Mouse (Mus musculus) adrenal gland, adult (tissue): ENCODE measurements around the gene Tspan18.

Experiments
- DNase-seq, 2 experiments: peaks; one replicate each; pipeline ENCODE4 v3.0.0; 2022 to 2023; ENCODE audit warnings: low spot score in 1 of 2; ENCODE audit not compliant: inconsistent age in 2 of 2

Tspan18 gene

GRCm38 (mm10) chr2:93170156-93170844 is 164.0 kb downstream of the Tspan18 start:
- DNase-seq, result no peak

DNA sequence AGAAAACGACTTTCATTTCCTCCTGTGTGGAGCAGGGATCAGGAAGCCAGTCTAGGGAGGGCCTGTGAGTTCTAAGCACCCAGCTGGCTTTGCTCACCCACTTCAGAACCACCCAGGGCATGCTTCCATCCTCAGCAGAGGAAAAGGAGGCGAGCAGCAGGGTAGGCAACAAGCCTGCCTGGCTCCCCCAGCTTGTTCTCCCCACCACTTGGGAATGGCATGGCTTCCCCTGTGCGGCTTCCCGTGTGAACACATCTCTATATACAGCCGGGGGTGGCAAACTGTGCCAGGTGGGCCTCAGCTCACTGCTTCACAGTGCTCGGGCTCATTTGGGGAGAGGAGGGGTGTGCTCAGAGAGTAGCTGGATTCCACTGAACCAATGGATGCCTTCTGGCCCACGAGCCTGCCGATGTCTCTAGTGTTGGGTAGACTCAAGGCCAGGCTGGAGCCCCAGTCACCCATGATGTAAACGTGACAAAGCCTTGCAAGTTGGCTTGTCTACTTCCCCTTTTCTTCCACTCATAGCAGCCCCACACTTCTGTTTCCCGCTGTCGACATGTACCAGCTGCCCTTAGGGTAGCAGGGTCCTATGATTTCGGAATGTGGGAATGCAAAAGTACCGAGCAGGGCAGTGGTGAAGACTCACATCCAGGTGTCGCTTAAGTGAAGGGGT is 167.4 kb downstream of the Tspan18 start:
- DNase-seq, result no peak

DNA sequence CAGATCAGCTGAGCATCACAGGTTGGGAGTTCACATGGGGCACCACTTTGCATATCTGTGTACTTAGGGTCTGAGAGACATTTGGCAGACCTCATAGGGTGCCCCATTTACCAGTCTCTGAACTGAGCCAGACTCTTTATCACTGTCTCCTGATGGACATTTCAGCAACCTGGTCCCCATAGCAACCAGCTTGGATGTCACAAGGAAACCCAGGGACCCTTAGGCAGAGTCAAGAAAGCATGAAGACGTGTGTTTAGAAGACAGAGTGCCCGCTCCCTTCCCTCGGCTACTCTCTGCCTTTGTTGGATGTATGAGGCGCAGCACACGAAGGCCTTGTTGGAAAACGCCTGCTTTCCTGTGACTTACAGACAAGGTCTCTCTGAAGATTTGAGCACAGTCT is 168.0 kb downstream of the Tspan18 start:
- no peak for DNase-seq

DNA sequence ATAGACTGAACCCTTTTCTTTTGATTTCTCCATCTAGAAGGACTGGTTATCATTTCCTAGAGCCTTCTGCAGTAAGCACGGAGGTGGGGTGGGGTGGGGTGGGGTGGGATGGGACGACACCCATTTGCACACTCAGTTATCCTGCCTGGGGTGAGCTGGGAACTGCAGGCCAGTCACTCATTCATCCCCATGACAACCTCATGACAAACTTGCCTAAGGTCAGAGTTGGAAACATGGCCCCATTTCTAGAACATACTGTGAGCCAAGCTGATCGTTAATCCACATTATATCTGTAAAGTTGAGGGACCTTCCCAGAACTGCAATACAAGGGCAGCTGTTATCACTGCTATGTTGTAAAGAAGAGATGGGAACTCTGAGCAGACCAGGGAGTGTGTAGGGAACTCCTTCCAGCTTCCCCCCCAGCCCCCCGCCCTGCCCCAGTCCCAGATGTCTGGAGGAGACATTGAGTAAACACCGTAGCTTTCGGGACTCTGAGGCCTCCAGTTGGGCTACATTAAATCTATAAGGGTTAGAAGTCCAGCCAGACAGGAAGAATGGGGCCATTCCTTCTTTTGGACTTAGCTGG is 170.5 kb downstream of the Tspan18 start:
- DNase-seq, result no peak

DNA sequence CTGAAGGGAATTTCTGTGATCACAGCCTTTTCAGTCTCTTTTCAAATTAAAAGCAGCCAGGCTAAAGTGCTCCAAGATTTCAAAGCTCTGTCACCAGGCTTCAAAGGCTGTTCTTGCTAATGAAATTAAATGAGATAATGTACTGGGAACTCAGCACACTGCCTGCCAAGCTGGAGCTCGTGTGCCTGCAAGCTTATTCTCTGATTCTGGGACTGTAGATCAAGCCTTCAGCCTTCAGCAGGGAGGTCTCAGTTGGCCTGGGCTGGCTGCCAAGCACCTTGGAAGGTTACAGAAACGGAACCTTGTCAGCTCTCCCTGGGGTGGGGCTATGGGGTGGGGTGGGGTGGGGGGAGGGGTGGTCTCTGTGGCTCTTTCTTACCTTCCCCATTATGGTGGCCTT is 171.0 kb downstream of the Tspan18 start:
- DNase-seq, result peak; percentile 67 to 85

DNA sequence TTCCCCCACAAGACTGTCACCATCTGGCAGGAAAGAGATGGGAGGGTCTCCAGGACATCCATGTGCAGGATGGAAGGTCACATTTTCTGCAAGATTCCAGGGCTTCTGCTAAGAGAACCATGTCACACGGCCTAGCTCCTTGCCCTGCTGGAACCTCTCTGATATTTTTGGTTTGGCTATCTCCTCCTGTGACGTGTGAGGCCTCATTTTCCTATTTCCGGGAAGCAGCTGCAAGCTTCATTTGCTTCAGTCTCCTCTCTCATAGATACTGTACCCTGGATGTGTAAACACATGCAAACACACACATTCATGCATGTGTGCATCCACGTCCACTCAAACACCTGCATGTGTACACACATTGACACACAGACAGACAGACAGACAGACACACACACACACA is 171.5 kb downstream of the Tspan18 start:
- DNase-seq, result no peak

DNA sequence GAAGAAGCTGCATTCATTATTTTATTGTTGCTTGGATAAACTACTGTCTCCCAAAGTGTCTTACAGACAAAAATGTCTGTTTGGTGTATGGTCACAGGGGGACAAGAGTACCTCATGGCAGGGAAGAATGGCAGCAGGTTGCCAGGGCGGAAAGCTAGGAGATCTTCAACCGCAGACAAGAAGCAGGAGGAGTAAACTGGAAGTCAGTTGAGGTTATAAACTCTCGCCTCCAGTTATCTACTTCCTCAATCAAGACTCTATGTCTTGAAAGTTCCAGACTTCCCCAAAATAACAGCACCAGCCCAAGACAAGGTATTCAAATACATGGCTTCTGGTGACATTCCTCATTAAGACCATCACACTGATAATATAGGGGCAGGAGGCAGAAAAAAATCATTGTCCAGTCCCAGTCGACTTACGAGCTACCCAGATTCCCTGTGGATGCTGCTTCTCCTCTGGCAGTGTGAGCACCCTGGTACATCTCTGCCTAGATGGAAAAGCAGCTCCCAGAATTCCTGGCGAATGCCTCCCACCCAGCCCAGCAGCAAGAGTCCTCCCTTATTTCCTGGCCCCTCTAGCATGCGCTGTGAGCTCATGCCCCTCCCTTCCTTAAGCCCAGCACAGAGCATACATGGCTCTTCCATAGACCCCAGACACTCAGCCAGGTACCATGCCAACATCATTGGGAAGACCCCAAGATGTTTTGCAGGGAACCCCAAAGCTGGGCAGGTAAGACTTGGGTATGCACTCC is 172.2 kb downstream of the Tspan18 start:
- no peak for DNase-seq

DNA sequence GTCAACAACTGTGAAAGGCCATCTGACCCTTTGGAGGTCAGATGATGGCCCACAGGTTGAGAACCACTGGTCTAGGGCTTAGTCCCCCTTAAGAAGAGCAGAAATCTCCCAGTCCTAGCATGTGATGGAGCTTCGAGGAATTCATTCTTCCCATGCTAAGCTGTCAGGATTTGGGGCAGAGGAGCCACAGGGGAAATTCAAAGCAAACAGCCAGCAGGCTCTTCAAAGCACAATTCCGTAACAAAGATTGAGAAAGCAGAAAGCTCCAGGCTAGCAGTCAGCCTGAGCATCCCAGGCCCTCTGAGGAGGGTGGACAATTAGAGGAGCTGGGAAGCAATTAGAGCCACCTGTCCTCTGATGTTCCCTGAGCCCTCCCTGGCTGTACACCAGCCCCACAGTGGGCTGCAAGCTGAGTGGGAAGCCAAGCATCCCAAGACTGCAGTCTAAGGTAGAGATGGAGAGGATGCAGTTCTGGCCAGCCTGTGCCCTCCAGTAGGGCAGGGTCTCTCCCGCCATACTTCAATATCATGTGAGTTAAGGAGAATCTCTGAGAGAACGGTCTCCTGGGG is 173.8 kb downstream of the Tspan18 start:
- no peak for DNase-seq

- DNase-seq, result no peak
Observed at GRCm38 (mm10) chr2:93154486-93155032, 179.7 kb downstream of the Tspan18 start.

- no peak for DNase-seq
Observed at GRCm38 (mm10) chr2:93153833-93154232, 180.5 kb downstream of the Tspan18 start.

- DNase-seq, result peak in 1 of 2 experiments; percentile 67
Observed at GRCm38 (mm10) chr2:93152883-93153491, 181.3 kb downstream of the Tspan18 start.

DNA sequence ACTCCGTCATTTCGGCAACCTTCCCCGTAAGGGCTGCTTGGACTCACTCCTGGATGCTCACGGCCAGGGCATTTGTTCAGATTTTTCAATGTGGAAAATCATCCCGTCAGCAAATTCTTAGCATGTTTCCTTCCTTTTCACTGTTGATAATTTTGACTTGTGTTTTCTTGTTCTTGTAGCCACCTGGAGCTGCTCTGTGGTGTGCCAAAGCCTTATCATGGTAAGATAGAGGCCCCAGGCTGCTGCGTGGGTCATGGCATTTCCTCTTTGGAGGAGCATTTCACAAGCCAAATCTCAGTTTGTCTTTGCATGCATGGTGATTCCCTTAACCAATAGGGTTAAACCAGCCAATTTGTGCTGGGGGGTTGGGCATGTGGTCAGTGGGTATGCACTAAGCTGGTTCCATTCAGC is 182.1 kb downstream of the Tspan18 start:
- no peak for DNase-seq
